Mouse (Mus musculus) ES-Bruce4 (cell line): Measurements from ENCODE around the gene Marveld1. TPM values are rescaled to one million over a fixed set of nuclear protein-coding genes. Genes with fewer than 3 reads are reported as not detected.
A peak's percentile ranks its signal among the peaks of the same experiment; 100 is the strongest.

ENCODE experiments used
- H3K27ac ChIP-seq: 2 replicates; pipeline ENCODE4 v1.5.1; 2012; ENCODE audit warnings: low read length, inconsistent platforms; ENCODE audit not compliant: insufficient read depth
- H3K27me3 ChIP-seq: 2 replicates; pipeline ENCODE4 v1.6.1; 2012; ENCODE audit warnings: mild to moderate bottlenecking, low read length, inconsistent platforms; ENCODE audit not compliant: control insufficient read depth, poor library complexity, insufficient read depth, severe bottlenecking
- H3K36me3 ChIP-seq: 2 replicates; pipeline ENCODE4 v1.6.1; 2012; ENCODE audit warnings: inconsistent platforms, mild to moderate bottlenecking, low read length, moderate library complexity; ENCODE audit not compliant: control insufficient read depth, poor library complexity, insufficient read depth, severe bottlenecking
- H3K4me1 ChIP-seq: one replicate; pipeline ENCODE4 v1.8.1; 2011; ENCODE audit warnings: low read length; ENCODE audit not compliant: control insufficient read depth, insufficient read depth
- H3K4me3 ChIP-seq: 2 replicates; pipeline ENCODE4 v1.5.1; 2011; ENCODE audit warnings: low read depth, mild to moderate bottlenecking, low read length
- H3K9ac ChIP-seq: 2 replicates; pipeline ENCODE4 v1.6.1; 2012; ENCODE audit warnings: low read depth, mild to moderate bottlenecking, inconsistent platforms; ENCODE audit not compliant: poor library complexity, severe bottlenecking
- H3K9me3 ChIP-seq: replicated peaks from 2 replicates; pipeline ENCODE4 v1.6.1; 2012; ENCODE audit warnings: mild to moderate bottlenecking, low read length, inconsistent platforms; ENCODE audit not compliant: control insufficient read depth, poor library complexity, insufficient read depth, severe bottlenecking
- CTCF ChIP-seq: IDR thresholded peaks from one replicate; pipeline ENCODE4 v1.8.1; 2011; ENCODE audit warnings: low read depth, low read length
- EP300 ChIP-seq: IDR thresholded peaks from 2 replicates; pipeline ENCODE4 v1.6.1; 2011; ENCODE audit warnings: low read depth, low read length; ENCODE audit not compliant: insufficient read depth
- POLR2A ChIP-seq: IDR thresholded peaks from one replicate; pipeline ENCODE4 v1.8.1; 2011; ENCODE audit warnings: low read length; ENCODE audit not compliant: insufficient read depth
- polyA plus RNA-seq: library from polyadenylated mRNA; stranded (reverse); fragments of >200 nt; gene quantifications from 2 replicates; pipeline ENCODE4 v1.2.4, GENCODE M21; 2011; ENCODE audit warnings: low read depth; ENCODE audit not compliant: missing spikeins, insufficient read depth, insufficient read length

Gene Marveld1
- polyA plus RNA-seq, 1 experiment: 15.0 TPM

DNA sequence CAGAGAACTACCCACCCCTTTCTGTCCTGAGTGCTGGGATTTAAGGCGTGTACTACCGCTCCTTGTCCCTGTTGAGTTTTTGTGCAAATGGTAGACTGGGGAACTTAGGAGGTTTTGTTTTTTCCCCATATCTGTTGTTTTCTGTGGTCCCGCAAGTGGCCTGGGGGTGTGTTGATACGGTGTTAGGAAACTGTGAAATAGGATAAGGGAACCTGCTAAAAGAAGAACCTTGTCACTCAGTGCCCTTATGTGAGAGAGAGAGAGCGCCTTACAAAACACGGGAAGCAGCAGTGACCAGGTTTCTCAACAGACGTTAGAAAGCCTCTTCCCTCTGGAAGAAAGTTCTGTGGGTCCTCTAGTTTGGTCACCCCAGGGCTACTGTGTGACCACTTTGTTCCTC is 29.6 kb downstream of the Marveld1 start:
- H3K4me1 ChIP-seq: no peaks in the 10 kb centered on the region
- no peak overlapping the region for H3K4me3 ChIP-seq
- H3K9ac ChIP-seq: no peak overlapping the region
- TF ChIP-seq EP300 (no peak), CTCF (no peak), POLR2A (no peak)
- peaks cover 7% of the 10 kb centered on the region for H3K36me3 ChIP-seq
- H3K9me3 ChIP-seq: no peaks in the 10 kb centered on the region
- no peak overlapping the region for H3K27ac ChIP-seq
- no peaks in the 10 kb centered on the region for H3K27me3 ChIP-seq

DNA sequence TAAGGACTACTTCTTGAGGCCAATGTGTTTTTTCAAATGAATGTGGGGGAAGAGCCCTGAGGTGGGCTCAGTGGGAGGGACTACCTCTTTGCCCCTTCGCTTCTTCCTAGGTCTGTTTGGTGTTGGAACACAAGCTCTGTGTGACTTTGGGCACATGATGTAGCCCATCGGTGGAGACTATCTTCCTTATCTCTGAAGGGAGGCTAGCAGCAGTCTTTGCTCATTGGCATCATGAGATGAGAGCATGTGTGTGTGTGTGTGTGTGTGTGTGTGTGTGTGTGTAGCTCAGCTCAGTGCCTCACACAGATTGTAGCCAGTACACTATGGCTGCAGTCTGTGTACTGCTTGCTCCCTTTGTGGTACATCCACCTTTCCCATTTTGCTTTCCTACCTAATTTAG is 30.3 kb downstream of the Marveld1 start:
- H3K4me3 ChIP-seq: no peak overlapping the region
- TF ChIP-seq CTCF (no peak), EP300 (no peak), POLR2A (no peak)
- H3K4me1 ChIP-seq: no peaks in the 10 kb centered on the region
- H3K27ac ChIP-seq: no peak overlapping the region
- no peak overlapping the region for H3K9ac ChIP-seq
- H3K9me3 ChIP-seq: no peaks in the 10 kb centered on the region
- no peaks in the 10 kb centered on the region for H3K27me3 ChIP-seq
- peaks cover 7% of the 10 kb centered on the region for H3K36me3 ChIP-seq

DNA sequence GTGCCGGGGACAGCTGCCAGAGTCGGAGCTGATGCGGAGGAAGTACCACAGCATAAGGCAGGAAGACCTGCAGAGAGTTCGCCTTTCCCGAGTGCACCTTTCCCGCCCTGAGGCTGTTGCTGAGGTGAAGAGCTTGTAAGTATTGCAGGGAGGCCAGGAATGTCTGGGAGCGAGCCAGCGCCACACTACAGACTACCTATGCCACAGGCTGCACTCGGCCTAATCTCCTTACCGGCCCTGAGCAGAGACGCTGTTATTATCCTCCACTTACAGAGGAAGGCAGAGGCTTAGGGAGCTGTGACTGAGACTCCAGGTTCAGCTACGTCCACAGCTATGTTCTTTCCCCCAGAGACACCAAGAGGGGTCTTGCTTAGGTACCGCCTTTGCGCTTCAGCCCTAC is 32.2 kb downstream of the Marveld1 start:
- Histone ChIP-seq H3K36me3 (peaks cover 13% of the 10 kb centered on the region), H3K27ac (no peak overlapping the region), H3K9ac (no peak overlapping the region), H3K9me3 (no peaks in the 10 kb centered on the region), H3K4me3 (no peak overlapping the region), H3K4me1 (no peaks in the 10 kb centered on the region), H3K27me3 (no peaks in the 10 kb centered on the region)
- TF ChIP-seq CTCF: no peak
- TF ChIP-seq POLR2A: no peak
- no peak for TF ChIP-seq EP300

DNA sequence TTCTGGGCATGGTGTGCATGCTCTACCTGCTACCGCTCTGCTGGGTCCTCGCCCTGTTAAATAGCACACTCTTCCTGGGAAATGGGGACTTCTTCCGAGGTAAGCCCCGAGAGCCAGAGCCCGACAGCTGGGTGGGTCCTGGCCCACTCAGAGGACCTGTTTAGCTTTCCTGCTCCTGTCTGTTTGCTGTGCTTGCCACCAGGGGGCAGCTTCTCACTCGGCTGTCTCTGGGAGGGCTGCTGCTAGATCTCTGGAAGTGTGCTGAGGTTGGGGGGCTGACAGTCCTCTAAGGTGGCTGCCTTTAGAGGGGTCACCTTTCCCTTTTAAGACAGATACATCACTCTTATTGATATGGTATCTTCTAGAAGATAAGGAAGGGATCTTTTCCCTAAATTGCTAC is 35.5 kb downstream of the Marveld1 start:
- Histone ChIP-seq H3K4me3 (no peak overlapping the region), H3K36me3 (peaks cover 15% of the 10 kb centered on the region), H3K27me3 (no peaks in the 10 kb centered on the region), H3K9ac (no peak overlapping the region), H3K4me1 (no peaks in the 10 kb centered on the region), H3K27ac (no peak overlapping the region), H3K9me3 (no peaks in the 10 kb centered on the region)
- TF ChIP-seq POLR2A: no peak
- TF ChIP-seq CTCF: peak; percentile 84
- no peak for TF ChIP-seq EP300

DNA sequence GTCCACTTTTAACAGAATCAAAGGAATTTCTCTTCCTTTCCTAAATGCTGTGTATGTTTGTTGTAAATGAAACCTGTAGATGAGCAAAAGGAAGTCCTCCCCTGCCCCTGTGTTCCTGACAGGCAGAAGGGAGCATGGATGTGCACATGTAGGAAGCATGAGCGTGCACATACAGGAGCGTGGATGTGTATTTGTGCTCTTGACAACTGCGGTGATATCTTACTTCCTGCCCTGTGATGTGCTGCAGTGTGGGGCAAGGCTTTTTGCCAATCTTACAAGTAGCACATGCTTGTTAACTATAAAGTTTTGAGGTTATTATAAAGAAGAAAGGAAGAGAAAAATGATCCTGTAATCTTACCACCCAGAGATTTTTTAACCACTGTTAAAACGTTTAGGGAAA is 42.5 kb downstream of the Marveld1 start:
- Histone ChIP-seq H3K4me1 (no peaks in the 10 kb centered on the region), H3K9me3 (no peaks in the 10 kb centered on the region), H3K9ac (no peak overlapping the region), H3K27ac (no peak overlapping the region), H3K27me3 (no peaks in the 10 kb centered on the region), H3K4me3 (no peak overlapping the region), H3K36me3 (0 out of 2 replicates have a peak, but pooled peaks cover 3% of the 10 kb centered on the region)
- no peak for TF ChIP-seq EP300
- TF ChIP-seq POLR2A: no peak
- TF ChIP-seq CTCF: no peak

DNA sequence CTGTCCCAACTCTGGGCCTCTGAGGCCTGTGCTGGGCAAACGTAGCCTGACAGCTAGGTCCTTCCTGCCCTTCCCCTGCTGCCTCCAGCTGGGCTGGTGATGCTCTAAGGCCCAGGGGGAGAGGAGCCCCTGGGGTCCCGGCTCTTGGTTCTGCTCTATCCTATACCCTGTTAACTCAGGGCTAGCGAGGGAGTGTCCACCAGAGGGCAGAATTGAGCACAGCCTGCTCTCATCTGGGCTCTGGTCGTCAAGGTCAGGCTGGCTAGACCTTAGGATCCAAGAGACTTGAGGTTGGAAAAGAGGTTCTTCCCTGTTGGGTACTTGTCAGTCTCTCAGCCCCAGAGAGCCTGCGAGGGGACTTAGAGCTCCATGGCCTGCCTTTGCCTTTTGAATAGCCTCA is 43.3 kb downstream of the Marveld1 start:
- Histone ChIP-seq H3K27me3 (no peaks in the 10 kb centered on the region), H3K9ac (no peak overlapping the region), H3K9me3 (no peaks in the 10 kb centered on the region), H3K4me1 (no peaks in the 10 kb centered on the region), H3K36me3 (no peaks in the 10 kb centered on the region), H3K27ac (no peak overlapping the region), H3K4me3 (no peak overlapping the region)
- TF ChIP-seq EP300: no peak
- peak; percentile 89 for TF ChIP-seq CTCF
